Comparison of ENCODE assay signal across 8 mouse cellular contexts in genomic region chr1:193172991-193173809, GRCm38 (mm10). TPM values are rescaled to one million over a fixed set of nuclear protein-coding genes. Genes with fewer than 3 reads are reported as not detected.
DNase-seq lines count a peak whose midpoint lies in the region; ATAC-seq and TF ChIP-seq lines count a peak whose summit lies in the region.

No protein-coding gene starts in this region.

- no peaks in the 10 kb centered on the region for H3K9me3 ChIP-seq in embryonic facial prominence, embryonic 15.5 days (replicated peaks)
- H3K9me3 ChIP-seq in limb, embryonic 14.5 days (ENCODE audit: control insufficient read depth, low read length), result no peaks in the 10 kb centered on the region
- no peaks in the 10 kb centered on the region for H3K9me3 ChIP-seq in midbrain, postnatal 0 days (ENCODE audit: low read length)

- peak overlapping the region; percentile 71 for H3K4me2 ChIP-seq in embryonic facial prominence, embryonic 15.5 days (replicated peaks)
- H3K4me2 ChIP-seq in limb, embryonic 14.5 days (replicated peaks; ENCODE audit: low read depth, low read length, severe bottlenecking), result peak overlapping the region; percentile 85
- peak overlapping the region; percentile 71 for H3K4me2 ChIP-seq in midbrain, postnatal 0 days (ENCODE audit: low read depth, low read length, poor library complexity, severe bottlenecking)

- TF ChIP-seq CTCF in bone marrow, adult 2 months (IDR thresholded peaks at IDR 0.05; ENCODE audit: control insufficient read depth, insufficient read depth, low read length), result no peak
- peak; percentile 25 for TF ChIP-seq CTCF in midbrain, postnatal 0 days (IDR thresholded peaks at IDR 0.05)

- DNase-seq in 416B (ENCODE audit: low read depth), result peak; percentile 99
- peak; percentile 98 for DNase-seq in heart, adult 8-10 months (ENCODE audit: low spot score)
- DNase-seq in kidney, adult 9 months, result peak; percentile 98
- peak; percentile 98 for DNase-seq in limb, embryonic 14.5 days (ENCODE audit: low spot score)
- peak; percentile 99 for DNase-seq in midbrain, postnatal 0 days (ENCODE audit: low spot score)
- peak; percentile 87 to 90 for DNase-seq in spleen, postnatal 14 days (ENCODE audit: low spot score in 2 of 2)

- TF ChIP-seq POLR2A in bone marrow, adult 2 months (IDR thresholded peaks at IDR 0.05; ENCODE audit: borderline replicate concordance, control insufficient read depth, low read depth, low read length), result peak; percentile 95
- 0 out of 2 replicates have a peak, but pooled peaks have one; percentile 50 for TF ChIP-seq POLR2A in limb, embryonic 14.5 days (IDR thresholded peaks at IDR 0.05; ENCODE audit: borderline replicate concordance, extremely low read depth, insufficient read depth, insufficient read length)

- ATAC-seq in embryonic facial prominence, embryonic 15.5 days (ENCODE audit: insufficient number of reproducible peaks, low FRiP score, low TSS enrichment, low read depth), result peak; percentile 98
- ATAC-seq in limb, embryonic 14.5 days (ENCODE audit: low FRiP score, low read depth), result peak; percentile 99
- peak; percentile 99 for ATAC-seq in midbrain, postnatal 0 days (ENCODE audit: low FRiP score)

- H3K9ac ChIP-seq in embryonic facial prominence, embryonic 15.5 days, result peak overlapping the region; percentile 74
- peak overlapping the region; percentile 83 for H3K9ac ChIP-seq in limb, embryonic 14.5 days (ENCODE audit: low read depth, low read length, severe bottlenecking)
- H3K9ac ChIP-seq in midbrain, postnatal 0 days (replicated peaks; ENCODE audit: low read length, poor library complexity, severe bottlenecking), result peak overlapping the region; percentile 81

- WGBS in bone marrow, adult 2 months, result under 1% methylated on average over 48 of the region's 48 CpGs
- WGBS in embryonic facial prominence, embryonic 15.5 days, result 1% methylated on average over 48 of the region's 48 CpGs
- WGBS in limb, embryonic 14.5 days, result under 1% methylated on average over 48 of the region's 48 CpGs
- WGBS in midbrain, postnatal 0 days, result under 1% methylated on average over 48 of the region's 48 CpGs

- no peaks in the 10 kb centered on the region for H3K27me3 ChIP-seq in embryonic facial prominence, embryonic 15.5 days
- H3K27me3 ChIP-seq in limb, embryonic 14.5 days (ENCODE audit: control insufficient read depth, insufficient read depth, low read length), result no peaks in the 10 kb centered on the region
- H3K27me3 ChIP-seq in midbrain, postnatal 0 days (ENCODE audit: insufficient read depth, low read length), result no peaks in the 10 kb centered on the region

- no peaks in the 10 kb centered on the region; the same call in 1 of the 2 replicates for H3K4me1 ChIP-seq in bone marrow, adult 2 months (ENCODE audit: control insufficient read depth, insufficient read depth, low read length)
- H3K4me1 ChIP-seq in embryonic facial prominence, embryonic 15.5 days, result peaks cover 33% of the 10 kb centered on the region
- peaks cover 13% of the 10 kb centered on the region for H3K4me1 ChIP-seq in limb, embryonic 14.5 days (ENCODE audit: control insufficient read depth, insufficient read depth, low read length)
- H3K4me1 ChIP-seq in midbrain, postnatal 0 days (ENCODE audit: insufficient read depth, low read length), result peaks cover 8% of the 10 kb centered on the region

- H3K27ac ChIP-seq in bone marrow, adult 2 months (ENCODE audit: control insufficient read depth, insufficient read depth, low read depth, low read length, poor library complexity), result peak overlapping the region; percentile 76
- peak overlapping the region; percentile 87 for H3K27ac ChIP-seq in embryonic facial prominence, embryonic 15.5 days (replicated peaks)
- H3K27ac ChIP-seq in limb, embryonic 14.5 days (replicated peaks; ENCODE audit: low read depth, low read length), result peak overlapping the region; percentile 81
- H3K27ac ChIP-seq in midbrain, postnatal 0 days (ENCODE audit: low read depth, low read length), result peak overlapping the region; percentile 85

- H3K4me3 ChIP-seq in bone marrow, adult 2 months (replicated peaks; ENCODE audit: control insufficient read depth, low read depth, low read length), result peak overlapping the region; percentile 75
- H3K4me3 ChIP-seq in embryonic facial prominence, embryonic 15.5 days (replicated peaks), result peak overlapping the region; percentile 71
- peak overlapping the region; percentile 69 for H3K4me3 ChIP-seq in limb, embryonic 14.5 days (replicated peaks; ENCODE audit: low read length)
- peak overlapping the region; percentile 67 for H3K4me3 ChIP-seq in midbrain, postnatal 0 days (ENCODE audit: low read depth, low read length)

- H3K36me3 ChIP-seq in embryonic facial prominence, embryonic 15.5 days, result no peaks in the 10 kb centered on the region
- H3K36me3 ChIP-seq in limb, embryonic 14.5 days (ENCODE audit: control insufficient read depth, insufficient read depth, low read length), result no peaks in the 10 kb centered on the region
- no peaks in the 10 kb centered on the region for H3K36me3 ChIP-seq in midbrain, postnatal 0 days (ENCODE audit: insufficient read depth, low read length)

RNA-seq across cellular contexts. Expression of gene A130010J15Rik, which starts 5.4 kb away (rescaled TPM):
- 1.8 and 2.8 TPM in 2 replicates for polyA plus RNA-seq in bone marrow, adult 2 months (2011; ENCODE audit: insufficient read depth, insufficient read length, low replicate concordance, missing spikeins)
- 15.3 and 15.9 TPM in 2 replicates for polyA plus RNA-seq in embryonic facial prominence, embryonic 15.5 days (2015; fragmentation: Nextera tagmentation; extraction: Ambion mirVana)
- total RNA-seq in heart, adult 8-10 months (2022), result 1 to 10 TPM; 3.9 to 5.5 (median 4.8) TPM
- 7.8 and 9.6 TPM in 2 replicates for polyA plus RNA-seq in limb, embryonic 14.5 days (2012; rRNA removed)
- 15.1 and 15.4 TPM in 2 replicates for polyA plus RNA-seq in limb, embryonic 14.5 days (2014; fragmentation: Nextera tagmentation; extraction: Ambion mirVana)
- 10.5 and 19.5 TPM in 2 replicates for total RNA-seq in midbrain, postnatal 0 days (2014; rRNA removed)
- polyA plus RNA-seq in midbrain, postnatal 0 days (2015; fragmentation: Nextera tagmentation; extraction: Ambion mirVana), result 10.0 and 10.1 TPM in 2 replicates

RNA-seq across cellular contexts. Expression of gene Irf6, which starts 20.3 kb away (rescaled TPM):
- not detected in 2 replicates for polyA plus RNA-seq in bone marrow, adult 2 months (2011; ENCODE audit: insufficient read depth, insufficient read length, low replicate concordance, missing spikeins)
- 51.2 and 56.7 TPM in 2 replicates for polyA plus RNA-seq in embryonic facial prominence, embryonic 15.5 days (2015; fragmentation: Nextera tagmentation; extraction: Ambion mirVana)
- 1 to 10 TPM; 1.2 to 2.7 (median 1.8) TPM for total RNA-seq in heart, adult 8-10 months (2022)
- 18.6 and 23.5 TPM in 2 replicates for polyA plus RNA-seq in limb, embryonic 14.5 days (2012; rRNA removed)
- 39.8 and 50.0 TPM in 2 replicates for polyA plus RNA-seq in limb, embryonic 14.5 days (2014; fragmentation: Nextera tagmentation; extraction: Ambion mirVana)
- 0.71 and 1.2 TPM in 2 replicates for total RNA-seq in midbrain, postnatal 0 days (2014; rRNA removed)
- 0.77 and 0.94 TPM in 2 replicates for polyA plus RNA-seq in midbrain, postnatal 0 days (2015; fragmentation: Nextera tagmentation; extraction: Ambion mirVana)

RNA-seq across cellular contexts. Expression of gene Traf3ip3, which starts 28.3 kb away (rescaled TPM):
- polyA plus RNA-seq in bone marrow, adult 2 months (2011; ENCODE audit: insufficient read depth, insufficient read length, low replicate concordance, missing spikeins), result 43.9 and 119 TPM in 2 replicates
- 23.6 and 31.4 TPM in 2 replicates for polyA plus RNA-seq in embryonic facial prominence, embryonic 15.5 days (2015; fragmentation: Nextera tagmentation; extraction: Ambion mirVana)
- 1 to 10 TPM in 2 of 4 experiments, under 1 TPM in 2; 0.63 to 1.3 (median 0.96) TPM for total RNA-seq in heart, adult 8-10 months (2022)
- polyA plus RNA-seq in limb, embryonic 14.5 days (2012; rRNA removed), result 9.7 and 18.8 TPM in 2 replicates
- 17.6 and 22.6 TPM in 2 replicates for polyA plus RNA-seq in limb, embryonic 14.5 days (2014; fragmentation: Nextera tagmentation; extraction: Ambion mirVana)
- 2.4 and 2.7 TPM in 2 replicates for total RNA-seq in midbrain, postnatal 0 days (2014; rRNA removed)
- polyA plus RNA-seq in midbrain, postnatal 0 days (2015; fragmentation: Nextera tagmentation; extraction: Ambion mirVana), result 1.3 and 1.9 TPM in 2 replicates

RNA-seq across cellular contexts. Expression of gene Lamb3, which starts 34.3 kb away (rescaled TPM):
- polyA plus RNA-seq in bone marrow, adult 2 months (2011; ENCODE audit: insufficient read depth, insufficient read length, low replicate concordance, missing spikeins), result 0.82 and 1.0 TPM in 2 replicates
- polyA plus RNA-seq in embryonic facial prominence, embryonic 15.5 days (2015; fragmentation: Nextera tagmentation; extraction: Ambion mirVana), result 17.9 and 20.1 TPM in 2 replicates
- total RNA-seq in heart, adult 8-10 months (2022), result 10 to 100 TPM; 10.7 to 16.0 (median 11.5) TPM
- 3.6 and 4.0 TPM in 2 replicates for polyA plus RNA-seq in limb, embryonic 14.5 days (2012; rRNA removed)
- polyA plus RNA-seq in limb, embryonic 14.5 days (2014; fragmentation: Nextera tagmentation; extraction: Ambion mirVana), result 3.5 and 4.6 TPM in 2 replicates
- total RNA-seq in midbrain, postnatal 0 days (2014; rRNA removed), result 0.66 and 0.82 TPM in 2 replicates
- polyA plus RNA-seq in midbrain, postnatal 0 days (2015; fragmentation: Nextera tagmentation; extraction: Ambion mirVana), result 1.1 and 1.4 TPM in 2 replicates

RNA-seq across cellular contexts. Expression of gene Diexf, which starts 43.1 kb away (rescaled TPM):
- 6.4 and 6.6 TPM in 2 replicates for polyA plus RNA-seq in bone marrow, adult 2 months (2011; ENCODE audit: insufficient read depth, insufficient read length, low replicate concordance, missing spikeins)
- 8.2 and 8.6 TPM in 2 replicates for polyA plus RNA-seq in embryonic facial prominence, embryonic 15.5 days (2015; fragmentation: Nextera tagmentation; extraction: Ambion mirVana)
- total RNA-seq in heart, adult 8-10 months (2022), result 1 to 10 TPM; 7.4 to 9.8 (median 9.0) TPM
- 33.4 and 43.6 TPM in 2 replicates for polyA plus RNA-seq in limb, embryonic 14.5 days (2012; rRNA removed)
- polyA plus RNA-seq in limb, embryonic 14.5 days (2014; fragmentation: Nextera tagmentation; extraction: Ambion mirVana), result 8.9 and 10.6 TPM in 2 replicates
- total RNA-seq in midbrain, postnatal 0 days (2014; rRNA removed), result 14.4 and 15.5 TPM in 2 replicates
- 3.4 and 3.9 TPM in 2 replicates for polyA plus RNA-seq in midbrain, postnatal 0 days (2015; fragmentation: Nextera tagmentation; extraction: Ambion mirVana)

Comparison
In these comparisons a context has a peak if more than half of its experiments do, and no peak if none do; other contexts are left out.
1. Peak in every context shown above with its lines: DNase-seq, ATAC-seq, H3K4me3 ChIP-seq and H3K27ac ChIP-seq.
2. RNA of gene Irf6, which starts 20.3 kb away (polyA plus RNA-seq): 51.2 to 56.7 TPM in embryonic facial prominence, embryonic 15.5 days and 18.6 to 50.0 TPM in limb, embryonic 14.5 days; 0.77 to 0.94 TPM in midbrain, postnatal 0 days and not detected in bone marrow, adult 2 months; every median in the first group is over 10 times any median in the second.